Mouse (Mus musculus) heart, embryonic 11.5 days (tissue): ENCODE data around the gene Car5a. TPM values are rescaled to one million over a fixed set of nuclear protein-coding genes. Genes with fewer than 3 reads are reported as not detected.

Experiments
- ATAC-seq: fragments of 200-750 bp; cut with Nextera tagmentation; replicated peaks from 2 replicates; pipeline ENCODE4 v1.8.0; 2017; ENCODE audit warnings: moderate library complexity; ENCODE audit not compliant: insufficient number of reproducible peaks, low FRiP score, low TSS enrichment
- H3K27ac ChIP-seq: fragments of 300-500 bp; sonication (generic); 2 replicates; pipeline ENCODE4 v1.5.1; 2014; ENCODE audit warnings: mild to moderate bottlenecking, low read depth, low read length
- H3K27me3 ChIP-seq: fragments of 300-500 bp; sonication (generic); 2 replicates; pipeline ENCODE4 v1.6.1; 2014; ENCODE audit warnings: mild to moderate bottlenecking, low read length, mixed read lengths; ENCODE audit not compliant: control insufficient read depth, insufficient read depth
- H3K36me3 ChIP-seq: fragments of 300-500 bp; sonication (generic); 2 replicates; pipeline ENCODE4 v1.6.1; 2014; ENCODE audit warnings: mild to moderate bottlenecking, low read length, moderate library complexity, mixed read lengths; ENCODE audit not compliant: control insufficient read depth, insufficient read depth
- H3K4me1 ChIP-seq: fragments of 300-500 bp; sonication (generic); 2 replicates; pipeline ENCODE4 v1.6.1; 2014; ENCODE audit warnings: low read length; ENCODE audit not compliant: control insufficient read depth, insufficient read depth
- H3K4me2 ChIP-seq: fragments of 300-500 bp; sonication (generic); 2 replicates; pipeline ENCODE4 v1.6.1; 2014; ENCODE audit warnings: mild to moderate bottlenecking, moderate library complexity
- H3K4me3 ChIP-seq: fragments of 300-500 bp; sonication (generic); 2 replicates; pipeline ENCODE4 v1.5.1; 2014; ENCODE audit warnings: low read depth, low read length
- H3K9ac ChIP-seq: fragments of 300-500 bp; sonication (generic); 2 replicates; pipeline ENCODE4 v1.6.1; 2014; ENCODE audit warnings: mild to moderate bottlenecking, low read depth, low read length, moderate library complexity
- H3K9me3 ChIP-seq: fragments of 300-500 bp; sonication (generic); replicated peaks from 2 replicates; pipeline ENCODE4 v1.6.1; 2016; ENCODE audit warnings: low read length; ENCODE audit not compliant: control insufficient read depth
- WGBS: fragments of 180-500 bp; shearing (Covaris S2); extraction: QIAGEN DNeasy Blood & Tissue Kit; methylation state at CpG from one replicate; pipeline ENCODE4 v1.1.7; 2014; ENCODE audit not compliant: insufficient replicate concordance; 5-methylcytosine and 5-hydroxymethylcytosine counted together
- polyA plus RNA-seq: library from polyadenylated mRNA; unstranded; fragments of >200 nt; fragmentation: Nextera tagmentation; extraction: Ambion mirVana; gene quantifications from 2 replicates; pipeline ENCODE4 v1.2.1, GENCODE M21; 2014

Car5a gene
- polyA plus RNA-seq, 1 experiment from 2014 or later, result not detected

DNA sequence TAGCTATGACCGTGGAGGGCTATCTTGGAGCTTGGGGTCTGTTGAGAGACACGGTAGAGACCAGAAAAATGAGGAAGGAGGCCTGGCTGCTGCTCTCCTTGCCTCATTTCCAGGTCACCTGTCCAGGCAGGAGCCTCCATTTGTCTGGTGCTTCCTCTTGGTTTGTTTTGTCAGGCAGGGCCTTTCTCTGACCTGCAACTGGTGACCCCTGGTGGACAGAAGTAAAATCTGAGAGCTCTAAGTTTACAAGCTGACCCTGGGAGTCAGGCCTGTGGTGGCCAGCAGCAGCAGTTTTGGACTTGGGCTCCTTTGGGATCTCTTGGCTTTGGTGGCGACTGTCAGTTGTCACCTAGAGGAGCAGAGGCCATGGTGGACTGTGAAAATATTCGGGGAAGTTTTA is 10.2 kb downstream of the Car5a start:
- no peak overlapping the region for H3K4me3 ChIP-seq
- WGBS, result 36% methylated on average over 4 of the region's 4 CpGs
- no peaks in the 10 kb centered on the region for H3K27me3 ChIP-seq
- no peaks in the 10 kb centered on the region for H3K9me3 ChIP-seq
- H3K27ac ChIP-seq, result no peak overlapping the region
- 0 out of 2 replicates have a peak, but pooled peaks cover 3% of the 10 kb centered on the region for H3K4me1 ChIP-seq
- ATAC-seq, result no peak
- H3K9ac ChIP-seq, result no peak overlapping the region
- H3K36me3 ChIP-seq, result no peaks in the 10 kb centered on the region
- H3K4me2 ChIP-seq, result no peak overlapping the region

DNA sequence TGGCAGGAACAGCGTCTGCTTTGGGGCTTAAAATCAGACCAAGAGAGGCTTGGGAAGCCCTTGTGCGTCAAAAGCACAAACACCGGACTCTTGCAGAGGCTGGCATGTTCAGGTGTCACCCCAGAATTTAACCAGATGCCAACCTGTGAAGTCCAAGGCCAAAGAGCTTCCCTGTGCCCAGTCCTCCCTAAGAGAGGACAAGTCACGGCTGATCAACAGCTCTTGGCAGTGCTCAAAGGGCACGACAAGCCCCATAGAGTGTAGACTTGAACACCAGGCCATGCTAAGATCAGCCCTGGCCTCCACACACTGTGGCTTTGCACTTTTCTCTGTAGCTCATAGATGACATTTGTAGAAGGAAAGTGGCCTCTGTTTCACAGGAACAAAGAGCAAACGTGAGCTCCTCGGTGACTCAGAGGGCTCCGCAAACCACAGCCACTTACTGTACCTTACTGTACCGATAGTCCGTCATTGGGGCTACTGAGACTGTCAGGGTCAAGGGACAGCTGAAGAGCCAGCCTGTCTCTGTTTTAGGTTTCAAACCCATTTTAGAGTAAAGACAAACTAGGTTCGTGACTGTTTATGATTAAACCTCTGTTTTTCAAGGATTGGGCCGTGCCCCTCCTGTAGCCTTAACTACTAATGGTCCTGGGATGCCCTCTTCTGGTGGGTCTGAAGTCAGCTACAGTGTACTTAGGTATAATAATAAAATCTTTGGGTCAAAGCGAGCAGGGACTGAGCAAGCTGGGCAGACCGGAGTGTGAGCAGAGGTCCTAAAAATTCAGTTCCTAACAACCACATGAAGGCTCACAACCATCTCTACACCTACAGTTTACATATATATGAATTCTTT is 11.8 kb downstream of the Car5a start:
- H3K4me3 ChIP-seq, result no peak overlapping the region
- ATAC-seq, result no peak

DNA sequence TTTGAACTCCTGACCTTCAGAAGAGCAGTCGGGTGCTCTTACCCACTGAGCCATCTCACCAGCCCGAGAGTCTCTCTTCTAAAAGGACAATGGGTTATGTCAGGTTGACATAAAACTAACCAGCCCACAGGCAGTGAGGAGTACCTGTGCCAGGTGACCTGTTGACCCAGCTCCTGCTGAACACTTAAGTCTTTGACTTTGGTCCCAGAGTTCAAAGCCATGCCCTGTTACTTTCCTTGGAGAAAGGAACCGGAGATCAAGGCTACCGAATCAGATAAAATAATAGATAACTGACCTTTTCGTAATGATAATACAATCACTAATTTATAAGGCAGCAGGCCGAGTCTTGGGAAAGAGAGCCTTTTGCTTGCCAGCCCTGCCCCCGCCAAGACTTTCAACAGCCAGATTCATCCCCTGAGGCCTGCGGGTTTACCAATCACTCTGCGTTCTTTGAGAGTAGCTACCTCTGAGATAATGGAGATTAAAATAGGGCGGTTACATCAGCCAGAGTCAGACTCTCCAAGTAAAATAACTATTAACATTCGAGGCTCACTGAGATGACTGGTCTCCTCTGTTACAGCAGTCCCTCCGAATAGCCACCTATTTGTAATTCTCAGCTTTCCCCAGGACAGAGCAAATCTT is 12.6 kb downstream of the Car5a start:
- no peaks in the 10 kb centered on the region for H3K27me3 ChIP-seq
- no peaks in the 10 kb centered on the region for H3K36me3 ChIP-seq
- no peak overlapping the region for H3K27ac ChIP-seq
- 65% methylated on average over 12 of the region's 12 CpGs for WGBS
- H3K4me1 ChIP-seq, result 0 out of 2 replicates have a peak, but pooled peaks cover 3% of the 10 kb centered on the region
- no peak for ATAC-seq
- no peak overlapping the region for H3K4me3 ChIP-seq
- H3K9me3 ChIP-seq, result no peaks in the 10 kb centered on the region
- no peak overlapping the region for H3K4me2 ChIP-seq
- H3K9ac ChIP-seq, result no peak overlapping the region

More for the DNA sequence above, 11.8 kb downstream of the Car5a start:
- Histone ChIP-seq H3K27ac (no peak overlapping the region), H3K4me1 (0 out of 2 replicates have a peak, but pooled peaks cover 3% of the 10 kb centered on the region), H3K9ac (no peak overlapping the region), H3K36me3 (no peaks in the 10 kb centered on the region), H3K4me2 (no peak overlapping the region), H3K27me3 (no peaks in the 10 kb centered on the region), H3K9me3 (no peaks in the 10 kb centered on the region)
- 81% methylated on average over 14 of the region's 14 CpGs for WGBS

DNA sequence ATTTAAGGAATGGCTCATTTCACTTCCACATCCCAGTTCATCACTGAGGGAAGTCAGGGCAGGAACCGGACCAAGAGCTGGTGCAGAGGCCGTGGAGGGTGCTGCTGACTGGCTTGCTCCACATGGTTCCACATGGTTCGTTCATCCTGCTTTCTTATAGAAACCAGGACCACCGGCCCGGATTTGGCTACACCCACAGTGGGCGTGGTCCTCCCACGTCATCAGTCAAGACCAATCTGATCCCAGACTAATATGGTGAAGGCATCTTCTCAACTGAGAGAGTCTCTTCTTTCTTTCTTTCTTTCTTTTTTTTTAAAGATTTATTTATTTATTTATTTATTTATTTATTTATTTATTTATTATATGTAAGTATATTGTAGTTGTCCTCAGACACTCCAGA is 13.1 kb downstream of the Car5a start:
- Histone ChIP-seq H3K27ac (no peak overlapping the region), H3K4me2 (no peak overlapping the region), H3K4me3 (no peak overlapping the region), H3K4me1 (0 out of 2 replicates have a peak, but pooled peaks cover 3% of the 10 kb centered on the region), H3K27me3 (no peaks in the 10 kb centered on the region), H3K9ac (no peak overlapping the region), H3K36me3 (no peaks in the 10 kb centered on the region), H3K9me3 (no peaks in the 10 kb centered on the region)
- 75% methylated on average over 7 of the region's 7 CpGs for WGBS
- ATAC-seq, result no peak

DNA sequence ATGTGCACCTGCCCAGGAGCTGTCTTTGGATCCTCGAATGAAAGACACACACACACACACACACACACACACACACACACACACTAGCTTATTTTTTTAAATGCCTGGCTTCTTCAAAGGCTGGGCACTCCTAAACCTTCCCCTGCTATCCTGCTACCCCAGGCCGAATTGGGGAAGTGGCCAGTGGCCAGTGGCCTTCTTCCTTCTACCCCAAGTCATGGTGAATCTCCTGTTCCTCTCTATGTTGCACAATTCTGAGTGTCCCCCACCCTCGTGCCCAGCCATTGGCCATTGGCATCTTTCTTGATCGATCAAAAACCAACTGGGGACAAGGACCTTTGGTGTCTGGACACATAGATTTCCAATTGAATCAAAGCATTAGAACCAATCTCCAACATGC is 14.7 kb downstream of the Car5a start:
- no peak for ATAC-seq
- Histone ChIP-seq H3K27ac (no peak overlapping the region), H3K4me3 (no peak overlapping the region), H3K4me2 (no peak overlapping the region), H3K36me3 (no peaks in the 10 kb centered on the region), H3K9ac (no peak overlapping the region), H3K9me3 (no peaks in the 10 kb centered on the region), H3K4me1 (0 out of 2 replicates have a peak, but pooled peaks cover 3% of the 10 kb centered on the region), H3K27me3 (no peaks in the 10 kb centered on the region)
- WGBS, result 78% methylated on average over 4 of the region's 4 CpGs

DNA sequence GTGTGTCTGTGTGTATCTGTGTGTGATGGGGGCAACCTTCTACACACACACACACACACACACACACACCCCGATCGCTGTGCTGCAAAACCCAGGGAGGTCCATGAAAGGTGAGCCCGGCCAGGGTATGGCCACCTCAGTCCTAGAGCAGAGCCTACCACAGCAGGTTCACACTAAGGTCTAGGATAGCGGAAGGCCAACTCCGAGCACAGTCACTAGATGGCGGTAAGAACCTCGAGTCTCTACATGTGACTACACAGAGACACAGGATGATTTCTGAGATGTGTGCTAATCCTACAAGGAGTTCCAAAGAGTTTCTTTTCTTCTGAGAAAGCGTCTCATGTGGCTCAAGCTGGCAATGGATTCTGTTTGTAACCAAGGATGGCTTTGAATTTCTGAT is 17.4 kb downstream of the Car5a start:
- 0 out of 2 replicates have a peak, but pooled peaks have one; percentile 23 for ATAC-seq
- 25% methylated on average over 8 of the region's 8 CpGs for WGBS
- no peaks in the 10 kb centered on the region for H3K36me3 ChIP-seq
- H3K27me3 ChIP-seq, result no peaks in the 10 kb centered on the region
- 0 out of 2 replicates have a peak, but pooled peaks cover under 1% of the 10 kb centered on the region for H3K4me1 ChIP-seq
- no peak overlapping the region for H3K9ac ChIP-seq
- H3K27ac ChIP-seq, result no peak overlapping the region
- H3K4me3 ChIP-seq, result no peak overlapping the region
- H3K4me2 ChIP-seq, result no peak overlapping the region
- H3K9me3 ChIP-seq, result no peaks in the 10 kb centered on the region

DNA sequence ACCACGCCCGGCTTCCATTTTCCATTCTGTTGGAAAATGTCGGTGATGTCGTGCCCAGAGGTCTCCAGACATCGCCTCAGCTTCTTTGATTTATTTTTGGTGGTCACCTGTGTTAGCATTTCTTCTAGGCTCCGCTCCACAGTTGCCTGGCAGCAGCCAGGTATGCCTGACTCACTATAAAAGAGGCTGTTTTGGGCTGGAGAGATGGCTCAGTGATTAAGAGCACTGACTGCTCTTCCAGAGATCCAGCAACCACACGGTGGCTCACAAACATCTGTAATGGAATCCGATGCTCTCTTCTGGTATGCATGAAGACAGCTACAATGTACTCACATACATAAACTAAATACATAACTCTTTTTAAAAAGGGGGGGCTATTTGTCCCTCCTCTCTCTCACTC is 18.4 kb downstream of the Car5a start:
- Histone ChIP-seq H3K4me2 (no peak overlapping the region), H3K4me3 (no peak overlapping the region), H3K27ac (no peak overlapping the region), H3K4me1 (peaks cover 2% of the 10 kb centered on the region; the same call in 1 of the 2 replicates), H3K9ac (no peak overlapping the region), H3K36me3 (no peaks in the 10 kb centered on the region), H3K27me3 (no peaks in the 10 kb centered on the region), H3K9me3 (no peaks in the 10 kb centered on the region)
- ATAC-seq, result no peak
- 63% methylated on average over 8 of the region's 8 CpGs for WGBS

DNA sequence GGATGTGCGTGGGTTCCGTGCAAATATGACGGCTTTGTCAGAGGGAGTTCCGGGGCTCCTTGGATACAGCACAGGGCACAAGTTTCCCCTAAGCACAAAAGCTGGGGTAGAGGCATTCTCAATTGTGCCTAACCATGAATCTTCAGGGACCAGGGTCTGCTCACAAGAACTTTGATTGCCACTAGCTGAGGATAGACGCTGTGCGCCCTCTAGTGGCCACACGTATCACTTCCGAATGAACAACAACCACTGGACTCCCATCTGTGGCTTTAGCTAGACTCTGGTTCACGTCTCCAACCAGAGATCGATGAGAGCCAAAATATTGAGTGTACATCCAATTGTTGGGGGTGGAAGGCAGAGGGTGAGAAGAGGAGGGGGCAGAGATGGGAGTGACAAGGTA is 19.1 kb downstream of the Car5a start:
- H3K9ac ChIP-seq, result no peak overlapping the region
- no peaks in the 10 kb centered on the region for H3K36me3 ChIP-seq
- H3K27me3 ChIP-seq, result no peaks in the 10 kb centered on the region
- 29% methylated on average over 10 of the region's 10 CpGs for WGBS
- ATAC-seq, result no peak
- peaks cover 2% of the 10 kb centered on the region; the same call in 1 of the 2 replicates for H3K4me1 ChIP-seq
- no peak overlapping the region for H3K4me2 ChIP-seq
- H3K27ac ChIP-seq, result no peak overlapping the region
- no peak overlapping the region for H3K4me3 ChIP-seq
- no peaks in the 10 kb centered on the region for H3K9me3 ChIP-seq
